Mouse (Mus musculus) cerebellum, adult 2 months (tissue): ENCODE data around the gene Hist1h3g.
A peak's percentile ranks its signal among the peaks of the same experiment; 100 is the strongest.

Experiments
- CTCF ChIP-seq: fragments of 200-500 bp; IDR thresholded peaks from 2 replicates; pipeline ENCODE4 v1.5.1; 2011; ENCODE audit warnings: low read depth, mild to moderate bottlenecking, control low read depth, low read length, moderate library complexity, borderline replicate concordance; ENCODE audit not compliant: insufficient read depth
- POLR2A ChIP-seq: fragments of 200-500 bp; IDR thresholded peaks from 2 replicates; pipeline ENCODE4 v1.6.1; 2011; ENCODE audit warnings: low read length, control low read depth, borderline replicate concordance; ENCODE audit not compliant: insufficient read depth

DNA sequence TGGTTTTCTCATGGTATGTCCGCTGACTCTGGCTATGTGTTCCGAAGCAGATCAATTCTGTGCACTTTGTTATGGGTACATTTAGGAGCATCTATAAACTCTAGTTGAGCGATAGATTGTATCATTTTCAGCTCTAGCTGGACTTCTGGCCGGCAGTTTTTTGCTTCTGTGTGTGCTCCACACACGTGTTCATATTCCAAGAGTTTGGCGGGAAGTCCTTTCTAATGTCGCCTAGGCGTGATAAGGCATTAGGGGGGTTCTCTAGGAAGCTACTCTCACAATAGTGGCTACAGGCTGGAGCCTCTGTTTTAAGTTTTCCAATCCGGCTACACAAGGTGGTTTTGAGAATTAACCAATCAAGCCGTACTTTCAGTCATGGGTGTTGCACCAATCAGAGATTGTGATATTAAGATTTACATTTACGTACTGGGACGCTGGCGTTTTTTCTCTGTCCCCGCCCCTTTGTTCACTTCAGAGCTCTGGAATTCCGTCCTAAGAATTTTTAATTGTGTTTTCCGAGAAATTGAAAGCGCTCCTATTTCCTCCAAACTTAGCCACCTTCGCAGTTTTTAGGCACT, 20.7 kb downstream of the Hist1h3g start:
- TF ChIP-seq POLR2A (peak; percentile 12; the same call in 1 of the 2 replicates), CTCF (no peak)
